8 mouse cellular contexts compared by ENCODE assay signal in the genomic region with DNA sequence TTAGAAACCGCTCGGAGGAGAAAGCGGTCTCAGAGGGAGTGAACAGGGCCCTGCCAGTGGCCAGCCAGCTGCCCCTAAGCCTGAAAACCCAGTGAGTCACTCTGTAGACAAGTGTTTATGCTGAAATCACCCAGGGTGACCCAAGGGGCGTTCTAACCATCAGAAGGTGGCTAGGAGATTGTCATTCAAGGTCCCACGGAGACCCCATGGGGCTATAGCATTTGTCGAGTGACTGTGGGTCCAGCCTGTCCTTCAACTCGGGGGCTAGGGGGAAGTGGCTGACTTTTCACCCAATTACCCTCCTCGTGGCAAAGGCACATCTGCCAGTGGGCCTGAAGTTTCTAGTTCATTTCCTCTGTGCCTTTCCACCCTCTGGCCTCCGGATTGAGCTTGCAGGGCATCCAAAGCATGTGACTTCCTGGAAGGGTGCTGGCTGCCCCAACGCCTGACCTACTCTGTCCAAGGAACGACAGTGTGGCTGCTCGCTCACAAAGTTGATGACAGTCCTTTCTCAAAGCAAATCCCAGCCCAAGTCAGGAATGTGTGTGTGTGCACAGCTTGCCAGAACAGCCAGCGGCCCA.
DNase-seq lines count a peak whose midpoint lies in the region; ATAC-seq and TF ChIP-seq lines count a peak whose summit lies in the region.

No protein-coding gene starts in this region.

- no peaks in the 10 kb centered on the region for H3K27me3 ChIP-seq in hindbrain, postnatal 0 days (ENCODE audit: insufficient read depth, low read length)
- no peaks in the 10 kb centered on the region for H3K27me3 ChIP-seq in liver, embryonic 15.5 days
- no peaks in the 10 kb centered on the region for H3K27me3 ChIP-seq in neural tube, embryonic 12.5 days (replicated peaks)

- H3K9me3 ChIP-seq in hindbrain, postnatal 0 days (ENCODE audit: low read length): no peaks in the 10 kb centered on the region
- H3K9me3 ChIP-seq in liver, embryonic 15.5 days (replicated peaks): no peaks in the 10 kb centered on the region
- no peaks in the 10 kb centered on the region for H3K9me3 ChIP-seq in neural tube, embryonic 12.5 days

- peak; percentile 71 for ATAC-seq in hindbrain, postnatal 0 days
- no peak for ATAC-seq in liver, embryonic 15.5 days (ENCODE audit: insufficient read depth)
- no peak for ATAC-seq in neural tube, embryonic 12.5 days (ENCODE audit: low FRiP score, low read depth)

- no peak overlapping the region for H3K4me3 ChIP-seq in brown adipose tissue, adult 24 weeks (ENCODE audit: insufficient read depth, low read depth, low read length)
- H3K4me3 ChIP-seq in hindbrain, postnatal 0 days (ENCODE audit: low read length): no peak overlapping the region
- no peak overlapping the region for H3K4me3 ChIP-seq in liver, embryonic 15.5 days (replicated peaks)
- H3K4me3 ChIP-seq in neural tube, embryonic 12.5 days: no peak overlapping the region

- TF ChIP-seq CTCF in hindbrain, postnatal 0 days (IDR thresholded peaks at IDR 0.05; ENCODE audit: low read depth): no peak

- peaks cover 11% of the 10 kb centered on the region for H3K4me1 ChIP-seq in brown adipose tissue, adult 24 weeks (ENCODE audit: control insufficient read depth, insufficient read depth, insufficient read length, low read length)
- H3K4me1 ChIP-seq in hindbrain, postnatal 0 days (ENCODE audit: insufficient read depth, low read length): peaks cover 42% of the 10 kb centered on the region
- H3K4me1 ChIP-seq in liver, embryonic 15.5 days (replicated peaks): peaks cover 12% of the 10 kb centered on the region; the same call in 1 of the 2 replicates
- H3K4me1 ChIP-seq in neural tube, embryonic 12.5 days: peaks cover 43% of the 10 kb centered on the region

- no peak overlapping the region for H3K4me2 ChIP-seq in hindbrain, postnatal 0 days (ENCODE audit: low read depth, low read length)
- H3K4me2 ChIP-seq in liver, embryonic 15.5 days: no peak overlapping the region
- H3K4me2 ChIP-seq in neural tube, embryonic 12.5 days (replicated peaks): peak overlapping the region; percentile 22; the same call in 1 of the 2 replicates

- H3K36me3 ChIP-seq in hindbrain, postnatal 0 days (ENCODE audit: insufficient read depth, low read length): no peaks in the 10 kb centered on the region
- no peaks in the 10 kb centered on the region for H3K36me3 ChIP-seq in liver, embryonic 15.5 days (replicated peaks)
- H3K36me3 ChIP-seq in neural tube, embryonic 12.5 days: no peaks in the 10 kb centered on the region

- no peak overlapping the region for H3K9ac ChIP-seq in hindbrain, postnatal 0 days (replicated peaks; ENCODE audit: low read length)
- H3K9ac ChIP-seq in liver, embryonic 15.5 days: no peak overlapping the region
- 0 out of 2 replicates have a peak overlapping the region, but pooled peaks have one; percentile 3 for H3K9ac ChIP-seq in neural tube, embryonic 12.5 days

- peak overlapping the region; percentile 86 for H3K27ac ChIP-seq in brown adipose tissue, adult 24 weeks (replicated peaks; ENCODE audit: low read depth, low read length)
- peak overlapping the region; percentile 59 for H3K27ac ChIP-seq in hindbrain, postnatal 0 days
- H3K27ac ChIP-seq in liver, embryonic 15.5 days (replicated peaks): peak overlapping the region; percentile 33; the same call in 1 of the 2 replicates
- H3K27ac ChIP-seq in neural tube, embryonic 12.5 days: peak overlapping the region; percentile 23

- WGBS in hindbrain, postnatal 0 days: 24% methylated on average over 13 of the region's 13 CpGs
- WGBS in liver, embryonic 15.5 days (ENCODE audit: insufficient replicate concordance): 37% methylated on average over 13 of the region's 13 CpGs
- WGBS in neural tube, embryonic 12.5 days: 24% methylated on average over 13 of the region's 13 CpGs

- DNase-seq in adrenal gland, adult (ENCODE audit: inconsistent age in 2 of 2, low spot score in 1 of 2): peak; percentile 68 to 80
- DNase-seq in adrenal gland, postnatal 4 days (ENCODE audit: low spot score in 2 of 2): no peak
- DNase-seq in gastrocnemius, postnatal 25 days: peak; percentile 84
- peak; percentile 68 for DNase-seq in hindbrain, postnatal 0 days (ENCODE audit: low spot score)
- DNase-seq in thymus, postnatal 14 days: no peak

Comparison
In these comparisons a context has a peak if more than half of its experiments do, and no peak if none do; other contexts are left out.
1. DNase-seq: peak in adrenal gland, adult (2 of 2), gastrocnemius, postnatal 25 days (single experiment) and hindbrain, postnatal 0 days (single experiment); none in adrenal gland, postnatal 4 days (0 of 2) and thymus, postnatal 14 days (single experiment).
2. H3K27ac ChIP-seq: peak in every context shown above with its lines; median percentile 86 in brown adipose tissue, adult 24 weeks; 59 in hindbrain, postnatal 0 days; 33 in liver, embryonic 15.5 days; 23 in neural tube, embryonic 12.5 days.